In genomic region chr3:62801044-62801443, GRCm38 (mm10) we compare ENCODE assay signal across 13 mouse cellular contexts.
DNase-seq lines count a peak whose midpoint lies in the region; ATAC-seq lines count a peak whose summit lies in the region.
"Had no signal": no experiment of that assay in that cellular context is flagged by ENCODE, and none has a peak within 500 bp of the region (broad histone marks: within the 10 kb centered on the region; RNA-seq: fewer than 3 reads in every experiment).

No protein-coding gene starts in this region.

- peak; percentile 18 for DNase-seq in heart, adult 11 months
- DNase-seq in heart, adult 9 months (ENCODE audit: low spot score in 2 of 2) = no peak
- DNase-seq in gonadal fat pad, adult 2 months (ENCODE audit: low read depth) = peak; percentile 14
- DNase-seq in kidney, postnatal 14 days = peak; percentile 76
- peak; percentile 83 for DNase-seq in lung, postnatal 36 days
- no peak for DNase-seq in midbrain, embryonic 14.5 days
- DNase-seq in heart, postnatal 14 days = no peak
- DNase-seq: cerebellum, adult 9-10 months; gastrocnemius, postnatal 14 days; heart, postnatal 36 days had no signal

- no peaks in the 10 kb centered on the region for H3K27me3 ChIP-seq in midbrain, embryonic 14.5 days (ENCODE audit: control insufficient read depth, insufficient read depth, low read length)
- no peaks in the 10 kb centered on the region for H3K27me3 ChIP-seq in midbrain, embryonic 13.5 days
- H3K27me3 ChIP-seq: limb, embryonic 13.5 days had no signal

- ATAC-seq in midbrain, embryonic 14.5 days (ENCODE audit: low FRiP score, low TSS enrichment) = no peak
- ATAC-seq in midbrain, embryonic 13.5 days = no peak

- no peaks in the 10 kb centered on the region for H3K36me3 ChIP-seq in midbrain, embryonic 14.5 days (ENCODE audit: control insufficient read depth, insufficient read depth, low read length)
- H3K36me3 ChIP-seq in midbrain, embryonic 13.5 days = no peaks in the 10 kb centered on the region
- H3K36me3 ChIP-seq: forebrain, embryonic 10.5 days; limb, embryonic 13.5 days had no signal

- H3K27ac ChIP-seq in midbrain, embryonic 14.5 days (replicated peaks; ENCODE audit: low read depth, low read length) = no peak overlapping the region
- H3K27ac ChIP-seq in midbrain, embryonic 13.5 days = no peak overlapping the region
- H3K27ac ChIP-seq: forebrain, embryonic 10.5 days; limb, embryonic 13.5 days had no signal

- intact Hi-C loops in heart, postnatal 14 days (cut with DNase I) = no loop called here

- no peak overlapping the region for H3K4me2 ChIP-seq in midbrain, embryonic 14.5 days (ENCODE audit: low read length)
- no peak overlapping the region for H3K4me2 ChIP-seq in midbrain, embryonic 13.5 days (replicated peaks)
- H3K4me2 ChIP-seq: limb, embryonic 13.5 days had no signal

- H3K9ac ChIP-seq in midbrain, embryonic 14.5 days (replicated peaks; ENCODE audit: low read length) = no peak overlapping the region
- H3K9ac ChIP-seq in midbrain, embryonic 13.5 days (replicated peaks) = no peak overlapping the region
- H3K9ac ChIP-seq: limb, embryonic 13.5 days had no signal

- no peaks in the 10 kb centered on the region for H3K4me1 ChIP-seq in midbrain, embryonic 14.5 days (ENCODE audit: control insufficient read depth, insufficient read depth, low read length)
- no peaks in the 10 kb centered on the region for H3K4me1 ChIP-seq in midbrain, embryonic 13.5 days (replicated peaks)
- H3K4me1 ChIP-seq: forebrain, embryonic 10.5 days; limb, embryonic 13.5 days had no signal

- no peak overlapping the region for H3K4me3 ChIP-seq in midbrain, embryonic 14.5 days (replicated peaks; ENCODE audit: low read depth, low read length)
- no peak overlapping the region for H3K4me3 ChIP-seq in midbrain, embryonic 13.5 days (replicated peaks)
- H3K4me3 ChIP-seq: forebrain, embryonic 10.5 days; limb, embryonic 13.5 days had no signal

- WGBS in midbrain, embryonic 14.5 days = 55% methylated on average over 2 of the region's 2 CpGs
- 55% methylated on average over 2 of the region's 2 CpGs for WGBS in midbrain, embryonic 13.5 days

- H3K9me3 ChIP-seq in midbrain, embryonic 14.5 days (ENCODE audit: control insufficient read depth, low read length) = no peaks in the 10 kb centered on the region
- no peaks in the 10 kb centered on the region for H3K9me3 ChIP-seq in midbrain, embryonic 13.5 days
- H3K9me3 ChIP-seq: forebrain, embryonic 10.5 days; limb, embryonic 13.5 days had no signal

Comparison
In these comparisons a context has a peak if more than half of its experiments do, and no peak if none do; other contexts are left out.
1. DNase-seq: peak in heart, adult 11 months (single experiment), gonadal fat pad, adult 2 months (single experiment), kidney, postnatal 14 days (single experiment) and lung, postnatal 36 days (single experiment); none in heart, adult 9 months (0 of 2), midbrain, embryonic 14.5 days (single experiment) and heart, postnatal 14 days (0 of 2).